Mouse (Mus musculus): Measurements from ENCODE around the gene Nfkbiz.

Gene Nfkbiz

GRCm38 (mm10) chr16:55835798-55836197 lies 2.9 kb downstream of the Nfkbiz start:
- DNase-seq (ENCODE audit: extremely low read depth, low read depth, low spot score), result no peak

- DNase-seq (ENCODE audit: extremely low read depth, low read depth, low spot score), result no peak
These were observed 6.1 kb downstream of the Nfkbiz start for GRCm38 (mm10) chr16:55832617-55833016.

- no peak for DNase-seq (ENCODE audit: extremely low read depth, low read depth, low spot score)
These were observed 6.7 kb downstream of the Nfkbiz start for GRCm38 (mm10) chr16:55832040-55832439.

GRCm38 (mm10) chr16:55831451-55831850 lies 7.2 kb downstream of the Nfkbiz start:
- no peak for DNase-seq (ENCODE audit: extremely low read depth, low read depth, low spot score)

- no peak for DNase-seq (ENCODE audit: extremely low read depth, low read depth, low spot score)
These were observed 15.1 kb downstream of the Nfkbiz start for GRCm38 (mm10) chr16:55823398-55824155.

GRCm38 (mm10) chr16:55822741-55823397 lies 15.8 kb downstream of the Nfkbiz start:
- no peak for DNase-seq (ENCODE audit: extremely low read depth, low read depth, low spot score)

- DNase-seq (ENCODE audit: extremely low read depth, low read depth, low spot score), result no peak
These were observed 16.5 kb downstream of the Nfkbiz start for GRCm38 (mm10) chr16:55821997-55822740.

- DNase-seq (ENCODE audit: extremely low read depth, low read depth, low spot score), result no peak
These were observed 17.1 kb downstream of the Nfkbiz start for GRCm38 (mm10) chr16:55821571-55821981.

GRCm38 (mm10) chr16:55820916-55821570 lies 17.7 kb downstream of the Nfkbiz start:
- DNase-seq (ENCODE audit: extremely low read depth, low read depth, low spot score), result no peak

- DNase-seq (ENCODE audit: extremely low read depth, low read depth, low spot score), result no peak
These were observed 18.4 kb downstream of the Nfkbiz start for GRCm38 (mm10) chr16:55820161-55820915.

- DNase-seq (ENCODE audit: extremely low read depth, low read depth, low spot score), result no peak
These were observed 19.4 kb downstream of the Nfkbiz start for GRCm38 (mm10) chr16:55819186-55819861.

GRCm38 (mm10) chr16:55817717-55818515 lies 20.8 kb downstream of the Nfkbiz start:
- no peak for DNase-seq (ENCODE audit: extremely low read depth, low read depth, low spot score)

GRCm38 (mm10) chr16:55816202-55816941 lies 22.3 kb downstream of the Nfkbiz start:
- DNase-seq (ENCODE audit: extremely low read depth, low read depth, low spot score), result no peak

- no peak for DNase-seq (ENCODE audit: extremely low read depth, low read depth, low spot score)
These were observed 23.2 kb downstream of the Nfkbiz start for GRCm38 (mm10) chr16:55815466-55815865.

GRCm38 (mm10) chr16:55814686-55815085 lies 24.0 kb downstream of the Nfkbiz start:
- DNase-seq (ENCODE audit: extremely low read depth, low read depth, low spot score), result no peak

GRCm38 (mm10) chr16:55813916-55814315 lies 24.8 kb downstream of the Nfkbiz start:
- no peak for DNase-seq (ENCODE audit: extremely low read depth, low read depth, low spot score)

GRCm38 (mm10) chr16:55811792-55812191 lies 26.9 kb downstream of the Nfkbiz start:
- DNase-seq (ENCODE audit: extremely low read depth, low read depth, low spot score), result no peak

GRCm38 (mm10) chr16:55809779-55810514 lies 28.8 kb downstream of the Nfkbiz start:
- DNase-seq (ENCODE audit: extremely low read depth, low read depth, low spot score), result no peak
